Comparison of ENCODE assay signal across 20 mouse cellular contexts in the genomic region with DNA sequence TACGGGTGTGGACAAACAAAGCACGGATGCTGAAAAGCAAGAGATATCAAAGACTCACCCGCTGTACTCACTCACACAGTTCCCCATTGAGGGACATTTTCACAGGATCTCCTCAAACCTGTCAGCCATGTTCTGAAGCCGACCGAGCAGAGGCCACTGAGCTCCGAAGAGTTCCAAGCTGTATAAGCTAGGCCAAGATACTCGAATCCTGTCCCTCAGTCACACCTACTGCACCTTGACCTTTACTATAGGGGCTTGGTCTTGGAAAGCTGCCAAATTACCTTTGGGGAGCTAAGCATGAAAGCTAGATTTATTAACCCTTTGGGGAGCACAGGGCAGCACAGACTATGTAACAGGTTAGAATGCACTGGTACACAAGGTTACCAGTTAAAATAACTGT.
DNase-seq lines count a peak whose midpoint lies in the region; ATAC-seq and TF ChIP-seq lines count a peak whose summit lies in the region.
"Had no signal": no experiment of that assay in that cellular context is flagged by ENCODE, and none has a peak within 500 bp of the region (broad histone marks: within the 10 kb centered on the region; RNA-seq: fewer than 3 reads in every experiment).

No protein-coding gene starts in this region.

- no peak overlapping the region for H3K9ac ChIP-seq in intestine, embryonic 14.5 days (ENCODE audit: low read length)
- H3K9ac ChIP-seq in intestine, embryonic 15.5 days = 0 out of 2 replicates have a peak overlapping the region, but pooled peaks have one; percentile 0
- no peak overlapping the region for H3K9ac ChIP-seq in stomach, postnatal 0 days (ENCODE audit: low read length)
- H3K9ac ChIP-seq in forebrain, embryonic 14.5 days (ENCODE audit: low read length) = no peak overlapping the region
- H3K9ac ChIP-seq: embryonic facial prominence, embryonic 15.5 days; forebrain, postnatal 0 days; heart, embryonic 13.5 days; hindbrain, embryonic 12.5 days had no signal

- H3K4me1 ChIP-seq in intestine, embryonic 14.5 days (replicated peaks; ENCODE audit: control insufficient read depth, insufficient read depth, low read length) = peaks cover 17% of the 10 kb centered on the region
- 0 out of 2 replicates have a peak, but pooled peaks cover 6% of the 10 kb centered on the region for H3K4me1 ChIP-seq in intestine, embryonic 15.5 days (replicated peaks)
- peaks cover 11% of the 10 kb centered on the region; the same call in 1 of the 2 replicates for H3K4me1 ChIP-seq in small intestine, adult 2 months (ENCODE audit: control insufficient read depth, insufficient read depth, insufficient read length, low read length)
- peaks cover 3% of the 10 kb centered on the region; the same call in 1 of the 2 replicates for H3K4me1 ChIP-seq in stomach, postnatal 0 days (replicated peaks; ENCODE audit: control insufficient read depth, insufficient read depth)
- H3K4me1 ChIP-seq in forebrain, embryonic 14.5 days (ENCODE audit: control insufficient read depth, insufficient read depth, low read length) = no peaks in the 10 kb centered on the region
- H3K4me1 ChIP-seq: embryonic facial prominence, embryonic 15.5 days had no signal

- H3K4me2 ChIP-seq in intestine, embryonic 14.5 days (ENCODE audit: low read length) = peak overlapping the region; percentile 40
- peak overlapping the region; percentile 42 for H3K4me2 ChIP-seq in intestine, embryonic 15.5 days (replicated peaks)
- no peak overlapping the region for H3K4me2 ChIP-seq in stomach, postnatal 0 days (replicated peaks; ENCODE audit: low read depth)
- no peak overlapping the region for H3K4me2 ChIP-seq in forebrain, embryonic 14.5 days (ENCODE audit: low read length)
- H3K4me2 ChIP-seq: embryonic facial prominence, embryonic 15.5 days; heart, embryonic 13.5 days; hindbrain, embryonic 12.5 days had no signal

- peak; percentile 90 for TF ChIP-seq POLR2A in small intestine, adult 2 months (IDR thresholded peaks at IDR 0.05; ENCODE audit: low read depth, low read length)

- no peaks in the 10 kb centered on the region for H3K27me3 ChIP-seq in intestine, embryonic 14.5 days (replicated peaks; ENCODE audit: control insufficient read depth, insufficient read depth, low read length)
- no peaks in the 10 kb centered on the region for H3K27me3 ChIP-seq in intestine, embryonic 15.5 days (replicated peaks)
- no peaks in the 10 kb centered on the region for H3K27me3 ChIP-seq in small intestine, adult 2 months (ENCODE audit: control insufficient read depth, insufficient read depth, low read length)
- no peaks in the 10 kb centered on the region for H3K27me3 ChIP-seq in stomach, postnatal 0 days (ENCODE audit: control insufficient read depth, insufficient read depth, low read length)
- no peaks in the 10 kb centered on the region for H3K27me3 ChIP-seq in forebrain, embryonic 14.5 days (replicated peaks; ENCODE audit: control insufficient read depth, insufficient read depth, low read length)
- H3K27me3 ChIP-seq: embryonic facial prominence, embryonic 15.5 days; heart, embryonic 13.5 days; hindbrain, embryonic 12.5 days had no signal

- peaks cover 20% of the 10 kb centered on the region for H3K36me3 ChIP-seq in intestine, embryonic 14.5 days (ENCODE audit: control insufficient read depth, insufficient read depth, low read length)
- H3K36me3 ChIP-seq in intestine, embryonic 15.5 days = no peaks in the 10 kb centered on the region
- peaks cover 16% of the 10 kb centered on the region for H3K36me3 ChIP-seq in small intestine, adult 2 months (ENCODE audit: control insufficient read depth, insufficient read depth, low read length)
- peaks cover 2% of the 10 kb centered on the region; the same call in 1 of the 2 replicates for H3K36me3 ChIP-seq in stomach, postnatal 0 days (ENCODE audit: control insufficient read depth, insufficient read depth, low read length)
- H3K36me3 ChIP-seq in forebrain, embryonic 14.5 days (ENCODE audit: control insufficient read depth, insufficient read depth, low read length) = no peaks in the 10 kb centered on the region
- H3K36me3 ChIP-seq: hindbrain, embryonic 12.5 days had no signal

- TF ChIP-seq CTCF in small intestine, adult 2 months (IDR thresholded peaks at IDR 0.05; ENCODE audit: extremely low read depth, insufficient read length, insufficient replicate concordance, low read depth, low read length) = no peak
- TF ChIP-seq CTCF in stomach, postnatal 0 days (IDR thresholded peaks at IDR 0.05; ENCODE audit: low read depth) = no peak

- no peaks in the 10 kb centered on the region for H3K9me3 ChIP-seq in intestine, embryonic 14.5 days (ENCODE audit: control insufficient read depth, low read length)
- H3K9me3 ChIP-seq in intestine, embryonic 15.5 days = no peaks in the 10 kb centered on the region
- no peaks in the 10 kb centered on the region for H3K9me3 ChIP-seq in stomach, postnatal 0 days (ENCODE audit: control insufficient read depth, low read length)
- H3K9me3 ChIP-seq in forebrain, embryonic 14.5 days (replicated peaks; ENCODE audit: control insufficient read depth, low read length) = no peaks in the 10 kb centered on the region
- H3K9me3 ChIP-seq: embryonic facial prominence, embryonic 15.5 days; heart, embryonic 13.5 days; hindbrain, embryonic 12.5 days had no signal

- H3K4me3 ChIP-seq in intestine, embryonic 14.5 days (ENCODE audit: low read depth, low read length) = peak overlapping the region; percentile 17; the same call in 1 of the 2 replicates
- peak overlapping the region; percentile 25 for H3K4me3 ChIP-seq in intestine, embryonic 15.5 days (replicated peaks)
- peak overlapping the region; percentile 45; the same call in 1 of the 2 replicates for H3K4me3 ChIP-seq in small intestine, adult 2 months (ENCODE audit: low read depth, low read length)
- H3K4me3 ChIP-seq in stomach, postnatal 0 days (ENCODE audit: low read depth, low read length) = no peak overlapping the region
- H3K4me3 ChIP-seq in forebrain, embryonic 14.5 days (ENCODE audit: low read depth, low read length) = no peak overlapping the region
- H3K4me3 ChIP-seq: embryonic facial prominence, embryonic 15.5 days; gastrocnemius, adult 2 months; heart, embryonic 13.5 days; hindbrain, embryonic 12.5 days had no signal

- peak; percentile 75 for DNase-seq in intestine, embryonic 14.5 days (ENCODE audit: low spot score)
- peak; percentile 68 for DNase-seq in stomach, postnatal 0 days (ENCODE audit: low spot score)
- no peak for DNase-seq in forebrain, embryonic 14.5 days (ENCODE audit: low spot score)
- DNase-seq in adipocyte (ENCODE audit: low spot score) = no peak
- DNase-seq in kidney, postnatal 10 days = no peak
- DNase-seq: adrenal gland, postnatal 10 days; cerebellum, adult 11 months; cerebellum, adult 8-10 months; cerebellum, postnatal 14 days; embryo, embryonic 11 days; forebrain, postnatal 0 days; gastrocnemius, adult 2 months; gastrocnemius, postnatal 25 days; heart, postnatal 4 days had no signal

- no peak for TF ChIP-seq EP300 in stomach, postnatal 0 days (optimal IDR thresholded peaks at IDR 0.05)

- peak overlapping the region; percentile 55; the same call in 1 of the 2 replicates for H3K27ac ChIP-seq in intestine, embryonic 14.5 days (ENCODE audit: low read depth)
- H3K27ac ChIP-seq in intestine, embryonic 15.5 days = peak overlapping the region; percentile 73
- H3K27ac ChIP-seq in small intestine, adult 2 months (ENCODE audit: insufficient read depth, low read depth, low read length) = peak overlapping the region; percentile 91
- H3K27ac ChIP-seq in stomach, postnatal 0 days (replicated peaks) = peak overlapping the region; percentile 56; the same call in 1 of the 2 replicates
- H3K27ac ChIP-seq in forebrain, embryonic 14.5 days (ENCODE audit: low read depth, low read length) = no peak overlapping the region
- H3K27ac ChIP-seq: gastrocnemius, adult 2 months; hindbrain, embryonic 12.5 days; hindbrain, postnatal 0 days had no signal

- 61% methylated on average over 7 of the region's 7 CpGs for WGBS in intestine, embryonic 14.5 days
- WGBS in intestine, embryonic 15.5 days = 57% methylated on average over 7 of the region's 7 CpGs
- 33% methylated on average over 7 of the region's 7 CpGs for WGBS in small intestine, adult 2 months
- 55% methylated on average over 7 of the region's 7 CpGs for WGBS in stomach, postnatal 0 days
- WGBS in forebrain, embryonic 14.5 days = 90% methylated on average over 7 of the region's 7 CpGs

- peak; percentile 86 for ATAC-seq in intestine, embryonic 14.5 days (replicated peaks; ENCODE audit: low FRiP score, low TSS enrichment, low read depth)
- ATAC-seq in intestine, embryonic 15.5 days = peak; percentile 93
- peak; percentile 94 for ATAC-seq in stomach, postnatal 0 days (ENCODE audit: low FRiP score, low TSS enrichment)
- no peak for ATAC-seq in forebrain, embryonic 14.5 days
- ATAC-seq: forebrain, postnatal 0 days; hindbrain, postnatal 0 days had no signal

Comparison
In these comparisons a context has a peak if more than half of its experiments do, and no peak if none do; other contexts are left out.
1. DNase-seq: peak in intestine, embryonic 14.5 days (single experiment) and stomach, postnatal 0 days (single experiment); none in forebrain, embryonic 14.5 days (single experiment), adipocyte (single experiment) and kidney, postnatal 10 days (single experiment).
2. H3K4me2 ChIP-seq: peak in intestine, embryonic 14.5 days (single experiment) and intestine, embryonic 15.5 days (single experiment); none in stomach, postnatal 0 days (single experiment) and forebrain, embryonic 14.5 days (single experiment).
3. H3K4me3 ChIP-seq: peak in intestine, embryonic 14.5 days (single experiment), intestine, embryonic 15.5 days (single experiment) and small intestine, adult 2 months (single experiment); none in stomach, postnatal 0 days (single experiment) and forebrain, embryonic 14.5 days (single experiment).